Mouse (Mus musculus) liver, embryonic 12.5 days (tissue): ENCODE data around the gene Prep. TPM values are rescaled to one million over a fixed set of nuclear protein-coding genes. Genes with fewer than 3 reads are reported as not detected.

Experiments
- ATAC-seq: fragments of 200-750 bp; cut with Nextera tagmentation; 2 replicates; pipeline ENCODE4 v1.8.0; 2017; ENCODE audit warnings: moderate number of reproducible peaks, mild to moderate bottlenecking, moderate library complexity
- H3K27ac ChIP-seq: fragments of 300-500 bp; sonication (generic); 2 replicates; pipeline ENCODE4 v1.5.1; 2016; ENCODE audit warnings: mild to moderate bottlenecking
- H3K27me3 ChIP-seq: fragments of 300-500 bp; sonication (generic); replicated peaks from 2 replicates; pipeline ENCODE4 v1.6.1; 2016; ENCODE audit warnings: mild to moderate bottlenecking, moderate library complexity
- H3K36me3 ChIP-seq: fragments of 300-500 bp; sonication (generic); 2 replicates; pipeline ENCODE4 v1.6.1; 2016; ENCODE audit warnings: mild to moderate bottlenecking, moderate library complexity
- H3K4me1 ChIP-seq: fragments of 300-500 bp; sonication (generic); 2 replicates; pipeline ENCODE4 v1.6.1; 2016
- H3K4me2 ChIP-seq: fragments of 300-500 bp; sonication (generic); 2 replicates; pipeline ENCODE4 v1.6.1; 2016; ENCODE audit warnings: mild to moderate bottlenecking, moderate library complexity
- H3K4me3 ChIP-seq: fragments of 300-500 bp; sonication (generic); 2 replicates; pipeline ENCODE4 v1.5.1; 2016; ENCODE audit warnings: mild to moderate bottlenecking, moderate library complexity
- H3K9ac ChIP-seq: fragments of 300-500 bp; sonication (generic); 2 replicates; pipeline ENCODE4 v1.6.1; 2016; ENCODE audit warnings: mild to moderate bottlenecking, moderate library complexity
- H3K9me3 ChIP-seq: fragments of 300-500 bp; sonication (generic); replicated peaks from 2 replicates; pipeline ENCODE4 v1.6.1; 2016; ENCODE audit warnings: mild to moderate bottlenecking, moderate library complexity
- WGBS: fragments of 180-500 bp; shearing (Covaris S2); methylation state at CpG from one replicate; pipeline ENCODE4 v1.1.7; 2016; ENCODE audit not compliant: insufficient replicate concordance; 5-methylcytosine and 5-hydroxymethylcytosine counted together
- microRNA-seq: library from miRNA; unstranded; fragments of <30 nt; microRNA quantifications from one replicate; pipeline ENCODE4, GENCODE M21; 2017
- polyA plus RNA-seq: library from polyadenylated mRNA; unstranded; fragments of >200 nt; fragmentation: Nextera tagmentation; extraction: Ambion mirVana; gene quantifications from 2 replicates; pipeline ENCODE4 v1.2.1, GENCODE M21; 2016

Prep gene
- polyA plus RNA-seq, 1 experiment from 2014 or later, result 15.7 TPM

DNA sequence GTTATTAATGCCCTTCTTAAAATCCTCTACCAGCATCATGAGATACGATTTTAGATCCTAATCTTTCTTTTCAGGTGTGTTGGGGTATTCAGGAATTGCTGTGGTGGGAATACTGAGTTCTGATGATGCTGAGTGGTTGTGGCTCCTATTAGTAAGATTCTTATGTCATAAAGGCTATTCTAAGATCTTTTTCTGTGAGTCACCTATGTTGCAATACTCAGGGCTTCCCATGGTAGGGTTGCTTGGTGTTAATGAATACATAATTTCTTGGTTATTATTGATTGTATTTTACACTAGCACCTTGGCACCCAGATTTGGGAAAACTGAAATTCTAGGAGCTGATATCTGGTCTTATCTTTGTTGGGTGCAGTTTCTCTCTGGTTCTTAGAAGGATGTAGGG lies 137.6 kb downstream of the Prep start:
- WGBS, result 44% methylated on average over 1 of the region's 1 CpGs

DNA sequence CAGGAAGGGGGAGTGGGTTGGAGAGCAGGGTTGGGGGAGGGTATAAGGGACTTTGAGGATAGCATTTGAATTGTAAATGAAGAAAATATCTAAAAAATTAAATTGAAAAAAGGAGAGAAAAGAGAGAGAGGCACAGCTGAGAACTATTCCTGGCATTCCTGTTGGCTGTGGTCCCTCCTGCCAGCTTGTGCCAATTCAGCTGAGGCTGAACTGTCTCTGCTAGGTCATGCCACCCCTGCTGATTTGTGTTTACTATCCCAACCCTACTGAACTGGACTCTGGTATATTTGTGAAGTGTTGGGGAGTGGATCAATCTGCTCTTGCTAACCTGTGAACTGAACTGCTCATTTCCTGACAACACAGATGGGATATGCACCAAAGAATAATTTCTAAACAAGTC lies 143.2 kb downstream of the Prep start:
- no peaks in the 10 kb centered on the region for H3K9me3 ChIP-seq
- H3K27ac ChIP-seq, result no peak overlapping the region
- no peak overlapping the region for H3K4me2 ChIP-seq
- no peak overlapping the region for H3K4me3 ChIP-seq
- no peaks in the 10 kb centered on the region for H3K27me3 ChIP-seq
- no peak for ATAC-seq
- no peaks in the 10 kb centered on the region for H3K36me3 ChIP-seq
- no peaks in the 10 kb centered on the region for H3K4me1 ChIP-seq
- H3K9ac ChIP-seq, result no peak overlapping the region

More for the DNA sequence above, 137.6 kb downstream of the Prep start:
- Histone ChIP-seq H3K27ac (no peak overlapping the region), H3K9ac (no peak overlapping the region), H3K4me1 (no peaks in the 10 kb centered on the region), H3K27me3 (no peaks in the 10 kb centered on the region), H3K9me3 (no peaks in the 10 kb centered on the region), H3K36me3 (no peaks in the 10 kb centered on the region), H3K4me3 (no peak overlapping the region), H3K4me2 (no peak overlapping the region)
- ATAC-seq, result no peak

DNA sequence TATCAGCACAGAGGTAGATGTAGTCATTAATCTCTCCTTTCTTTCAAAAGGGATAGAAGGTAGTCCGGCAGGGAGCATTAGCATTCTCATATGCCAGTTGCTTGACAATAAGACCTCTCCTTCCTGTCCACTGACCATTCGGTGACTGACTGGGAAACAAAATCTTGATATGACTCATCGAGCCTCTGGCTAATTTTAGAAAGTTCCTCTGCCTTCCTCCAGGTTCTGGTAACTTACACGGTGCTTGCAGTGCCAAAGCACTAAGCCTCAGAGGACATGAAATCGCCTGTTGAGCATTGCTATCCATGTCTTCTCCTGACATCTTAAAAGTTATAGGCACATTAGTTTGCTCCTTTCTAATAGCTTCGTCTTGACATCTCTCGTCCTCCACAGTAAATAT lies 149.7 kb downstream of the Prep start:
- Histone ChIP-seq H3K9ac (no peak overlapping the region), H3K27ac (no peak overlapping the region), H3K4me2 (no peak overlapping the region), H3K9me3 (no peaks in the 10 kb centered on the region), H3K4me1 (no peaks in the 10 kb centered on the region), H3K4me3 (no peak overlapping the region), H3K36me3 (no peaks in the 10 kb centered on the region), H3K27me3 (no peaks in the 10 kb centered on the region)
- ATAC-seq, result no peak
- WGBS, result 43% methylated on average over 7 of the region's 7 CpGs

Small RNA genes within 50 kb of the gene (microRNA-seq; reads per million reads assigned to microRNA genes)
- gene Gm23766, result not detected

Other genes with a start within 250 kb of the Prep start
- 0.08 and 0.16 TPM in 2 replicates for gene Popdc3, start 110.9 kb downstream of the Prep start, polyA plus RNA-seq